In the genomic region with DNA sequence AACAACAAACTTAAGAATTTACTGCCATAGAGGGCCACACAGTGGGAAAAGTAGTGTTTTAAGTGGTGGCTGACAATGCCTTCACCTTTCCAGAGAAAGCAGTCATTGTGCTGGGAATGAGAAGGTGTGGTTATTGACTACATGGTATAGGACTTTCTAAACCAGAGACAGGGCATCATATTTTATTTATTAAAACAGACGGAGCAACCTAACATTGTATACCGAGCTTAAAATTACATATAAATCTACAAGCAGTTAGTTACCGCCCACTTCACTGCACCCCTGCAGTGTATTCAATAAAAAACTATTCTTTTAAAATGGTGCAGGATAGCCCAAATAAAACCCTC, we compare ENCODE assay signal across 8 mouse cellular contexts. TPM values are rescaled to one million over a fixed set of nuclear protein-coding genes. Genes with fewer than 3 reads are reported as not detected.
DNase-seq lines count a peak whose midpoint lies in the region; ATAC-seq and TF ChIP-seq lines count a peak whose summit lies in the region.
"Had no signal": no experiment of that assay in that cellular context is flagged by ENCODE, and none has a peak within 500 bp of the region (broad histone marks: within the 10 kb centered on the region; RNA-seq: fewer than 3 reads in every experiment).

No protein-coding gene starts in this region.

- peak overlapping the region; percentile 33 for H3K4me2 ChIP-seq in forebrain, embryonic 12.5 days
- peak overlapping the region; percentile 45 for H3K4me2 ChIP-seq in neural tube, embryonic 14.5 days (ENCODE audit: low read depth, low read length)

- no peaks in the 10 kb centered on the region for H3K4me1 ChIP-seq in forebrain, embryonic 12.5 days
- H3K4me1 ChIP-seq in limb, embryonic 10.5 days, result no peaks in the 10 kb centered on the region
- H3K4me1 ChIP-seq in neural tube, embryonic 14.5 days (ENCODE audit: control insufficient read depth, insufficient read depth, low read length), result no peaks in the 10 kb centered on the region

- no peaks in the 10 kb centered on the region for H3K36me3 ChIP-seq in forebrain, embryonic 12.5 days (replicated peaks)
- no peaks in the 10 kb centered on the region for H3K36me3 ChIP-seq in limb, embryonic 10.5 days
- no peaks in the 10 kb centered on the region for H3K36me3 ChIP-seq in neural tube, embryonic 14.5 days (ENCODE audit: control insufficient read depth, insufficient read depth, low read length)

- TF ChIP-seq CTCF in layer of hippocampus, adult 2 months (conservative IDR thresholded peaks at IDR 0.05), result no peak

- no peak; the same call in 1 of the 2 replicates for ATAC-seq in forebrain, embryonic 12.5 days (ENCODE audit: low FRiP score)
- ATAC-seq in neural tube, embryonic 14.5 days (ENCODE audit: low read depth), result peak; percentile 26; the same call in 1 of the 2 replicates

- no peaks in the 10 kb centered on the region for H3K27me3 ChIP-seq in forebrain, embryonic 12.5 days
- no peaks in the 10 kb centered on the region for H3K27me3 ChIP-seq in limb, embryonic 10.5 days (ENCODE audit: low read depth, poor library complexity, severe bottlenecking)
- H3K27me3 ChIP-seq in neural tube, embryonic 14.5 days (ENCODE audit: control insufficient read depth, insufficient read depth, low read length), result no peaks in the 10 kb centered on the region

- no peak for DNase-seq in layer of hippocampus, adult 2 months (ENCODE audit: low spot score in 2 of 2)
- no peak for DNase-seq in layer of hippocampus, adult 9-10 months (ENCODE audit: low spot score)
- no peak for DNase-seq in limb, embryonic 10.5 days (ENCODE audit: low spot score)
- no peak for DNase-seq in frontal cortex, postnatal 14 days (ENCODE audit: low spot score in 2 of 2)
- DNase-seq in adrenal gland, postnatal 36 days, result no peak

- no peaks in the 10 kb centered on the region for H3K9me3 ChIP-seq in forebrain, embryonic 12.5 days
- no peaks in the 10 kb centered on the region for H3K9me3 ChIP-seq in limb, embryonic 10.5 days (replicated peaks)
- H3K9me3 ChIP-seq in neural tube, embryonic 14.5 days (ENCODE audit: control insufficient read depth, low read length), result no peaks in the 10 kb centered on the region

- H3K4me3 ChIP-seq in layer of hippocampus, adult 2 months, result peak overlapping the region; percentile 66
- peak overlapping the region; percentile 47 for H3K4me3 ChIP-seq in forebrain, embryonic 12.5 days (replicated peaks)
- H3K4me3 ChIP-seq in limb, embryonic 10.5 days, result peak overlapping the region; percentile 56
- H3K4me3 ChIP-seq in neural tube, embryonic 14.5 days (ENCODE audit: low read depth, low read length), result peak overlapping the region; percentile 45

- peak overlapping the region; percentile 85 for H3K27ac ChIP-seq in layer of hippocampus, adult 2 months
- no peak overlapping the region for H3K27ac ChIP-seq in forebrain, embryonic 12.5 days
- 0 out of 2 replicates have a peak overlapping the region, but pooled peaks have one; percentile 61 for H3K27ac ChIP-seq in limb, embryonic 10.5 days
- peak overlapping the region; percentile 66 for H3K27ac ChIP-seq in neural tube, embryonic 14.5 days (ENCODE audit: low read depth, low read length)

- H3K9ac ChIP-seq in forebrain, embryonic 12.5 days, result no peak overlapping the region
- peak overlapping the region; percentile 37; the same call in 1 of the 2 replicates for H3K9ac ChIP-seq in neural tube, embryonic 14.5 days (replicated peaks; ENCODE audit: low read depth, low read length)

- WGBS in forebrain, embryonic 12.5 days, result 70% methylated on average over 3 of the region's 3 CpGs
- WGBS in limb, embryonic 10.5 days, result 75% methylated on average over 3 of the region's 3 CpGs
- WGBS in neural tube, embryonic 14.5 days, result 63% methylated on average over 3 of the region's 3 CpGs

RNA-seq across cellular contexts. Expression of gene Zfp182, which starts 0.4 kb away (rescaled TPM):
- total RNA-seq in layer of hippocampus, adult 2 months (2021), result 10 to 100 TPM in 1 of 2 experiments, 1 to 10 TPM in 1; 9.8 to 11.1 TPM
- 8.1 and 8.4 TPM in 2 replicates for polyA plus RNA-seq in forebrain, embryonic 12.5 days (2016; fragmentation: Nextera tagmentation; extraction: Ambion mirVana)
- 4.0 and 5.0 TPM in 2 replicates for polyA plus RNA-seq in limb, embryonic 10.5 days (2016; fragmentation: Nextera tagmentation; extraction: Ambion mirVana)
- 9.6 and 11.2 TPM in 2 replicates for polyA plus RNA-seq in neural tube, embryonic 14.5 days (2014; fragmentation: Nextera tagmentation; extraction: Ambion mirVana)
- 1 to 10 TPM; 6.8 to 7.9 TPM for total RNA-seq in adrenal gland, postnatal 36 days (2021)

RNA-seq across cellular contexts. Expression of gene Spaca5, which starts 5.7 kb away (rescaled TPM):
- total RNA-seq in layer of hippocampus, adult 2 months (2021), result not detected
- not detected in 2 replicates for polyA plus RNA-seq in forebrain, embryonic 12.5 days (2016; fragmentation: Nextera tagmentation; extraction: Ambion mirVana)
- polyA plus RNA-seq in limb, embryonic 10.5 days (2016; fragmentation: Nextera tagmentation; extraction: Ambion mirVana), result not detected in 2 replicates
- not detected in 2 replicates for polyA plus RNA-seq in neural tube, embryonic 14.5 days (2014; fragmentation: Nextera tagmentation; extraction: Ambion mirVana)
- total RNA-seq in adrenal gland, postnatal 36 days (2021), result not detected
- total RNA-seq: liver, adult 2 months had no signal
- polyA plus RNA-seq: liver, adult 2 months had no signal

RNA-seq across cellular contexts. Expression of gene Zfp300, which starts 26.8 kb away (rescaled TPM):
- 1 to 10 TPM; 4.1 to 4.8 TPM for total RNA-seq in layer of hippocampus, adult 2 months (2021)
- polyA plus RNA-seq in forebrain, embryonic 12.5 days (2016; fragmentation: Nextera tagmentation; extraction: Ambion mirVana), result 2.6 and 3.2 TPM in 2 replicates
- polyA plus RNA-seq in limb, embryonic 10.5 days (2016; fragmentation: Nextera tagmentation; extraction: Ambion mirVana), result 1.3 and 1.6 TPM in 2 replicates
- polyA plus RNA-seq in neural tube, embryonic 14.5 days (2014; fragmentation: Nextera tagmentation; extraction: Ambion mirVana), result 4.2 and 5.7 TPM in 2 replicates
- total RNA-seq in adrenal gland, postnatal 36 days (2021), result 1 to 10 TPM; 1.3 to 2.0 TPM
- polyA plus RNA-seq: liver, adult 2 months had no signal

RNA-seq across cellular contexts. Expression of gene Ssxa1, which starts 53.1 kb away (rescaled TPM):
- not detected for total RNA-seq in layer of hippocampus, adult 2 months (2021)
- polyA plus RNA-seq in forebrain, embryonic 12.5 days (2016; fragmentation: Nextera tagmentation; extraction: Ambion mirVana), result not detected in 2 replicates
- polyA plus RNA-seq in limb, embryonic 10.5 days (2016; fragmentation: Nextera tagmentation; extraction: Ambion mirVana), result not detected in 2 replicates
- not detected in 2 replicates for polyA plus RNA-seq in neural tube, embryonic 14.5 days (2014; fragmentation: Nextera tagmentation; extraction: Ambion mirVana)
- total RNA-seq in adrenal gland, postnatal 36 days (2021), result not detected
- total RNA-seq: liver, adult 2 months had no signal
- polyA plus RNA-seq: liver, adult 2 months had no signal
